Mouse (Mus musculus): ENCODE results near the gene Bcl2a1d.
"Not testable (repeated sequence)": the region's sequence is repeated elsewhere in the genome, so short reads cannot be mapped to it uniquely, and the experiment has no call there.

Gene Bcl2a1d

GRCm38 (mm10) chr9:88698746-88699145 is 33.0 kb downstream of the Bcl2a1d start:
- DNase-seq (ENCODE audit: inconsistent ontology term) = not testable (repeated sequence)

- DNase-seq (ENCODE audit: inconsistent ontology term) = not testable (repeated sequence)
Measured at GRCm38 (mm10) chr9:88691307-88691706, 40.4 kb downstream of the Bcl2a1d start.

GRCm38 (mm10) chr9:88689451-88689850 is 42.3 kb downstream of the Bcl2a1d start:
- not testable (repeated sequence) for DNase-seq (ENCODE audit: inconsistent ontology term)

GRCm38 (mm10) chr9:88686719-88687118 is 45.0 kb downstream of the Bcl2a1d start:
- DNase-seq (ENCODE audit: inconsistent ontology term) = not testable (repeated sequence)
